Mouse (Mus musculus) limb, embryonic 11.5 days (tissue): ENCODE results near the gene AI467606. TPM values are rescaled to one million over a fixed set of nuclear protein-coding genes. Genes with fewer than 3 reads are reported as not detected.

Source experiments
- ATAC-seq: fragments of 200-750 bp; cut with Nextera tagmentation; 2 replicates; pipeline ENCODE4 v1.8.0; 2017; ENCODE audit warnings: low read depth; ENCODE audit not compliant: insufficient number of reproducible peaks, low FRiP score, low TSS enrichment
- DNase-seq: peaks from one replicate; pipeline ENCODE4 v3.0.0-alpha.2; 2015; ENCODE audit warnings: low spot score
- H3K27ac ChIP-seq: fragments of 300-500 bp; sonication (generic); replicated peaks from 2 replicates; pipeline ENCODE4 v1.5.1; 2014; ENCODE audit warnings: low read depth, mild to moderate bottlenecking, low read length
- H3K27me3 ChIP-seq: fragments of 300-500 bp; sonication (generic); 2 replicates; pipeline ENCODE4 v1.6.1; 2014; ENCODE audit warnings: mild to moderate bottlenecking, low read length, mixed read lengths; ENCODE audit not compliant: control insufficient read depth, insufficient read depth
- H3K36me3 ChIP-seq: fragments of 300-500 bp; sonication (generic); 2 replicates; pipeline ENCODE4 v1.6.1; 2014; ENCODE audit warnings: mild to moderate bottlenecking, low read length, moderate library complexity, mixed read lengths; ENCODE audit not compliant: control insufficient read depth, insufficient read depth
- H3K4me1 ChIP-seq: fragments of 300-500 bp; sonication (generic); 2 replicates; pipeline ENCODE4 v1.6.1; 2014; ENCODE audit warnings: low read length, mixed read lengths; ENCODE audit not compliant: control insufficient read depth, insufficient read depth
- H3K4me2 ChIP-seq: fragments of 300-500 bp; sonication (generic); 2 replicates; pipeline ENCODE4 v1.6.1; 2014; ENCODE audit warnings: low read depth, mild to moderate bottlenecking, moderate library complexity; ENCODE audit not compliant: severe bottlenecking
- H3K4me3 ChIP-seq: fragments of 300-500 bp; sonication (generic); 2 replicates; pipeline ENCODE4 v1.5.1; 2014; ENCODE audit warnings: low read depth, low read length
- H3K9ac ChIP-seq: fragments of 300-500 bp; sonication (generic); 2 replicates; pipeline ENCODE4 v1.6.1; 2014; ENCODE audit warnings: mild to moderate bottlenecking, low read length
- H3K9me3 ChIP-seq: fragments of 300-500 bp; sonication (generic); 2 replicates; pipeline ENCODE4 v1.6.1; 2016; ENCODE audit warnings: low read length; ENCODE audit not compliant: control insufficient read depth
- WGBS: fragments of 180-500 bp; shearing (Covaris S2); extraction: QIAGEN DNeasy Blood & Tissue Kit; methylation state at CpG from one replicate; pipeline ENCODE4 v1.1.7; 2014; 5-methylcytosine and 5-hydroxymethylcytosine counted together
- polyA plus RNA-seq: library from polyadenylated mRNA; unstranded; fragments of >200 nt; fragmentation: Nextera tagmentation; extraction: Ambion mirVana; gene quantifications from 2 replicates; pipeline ENCODE4 v1.2.1, GENCODE M21; 2014

AI467606 gene
- polyA plus RNA-seq, 1 experiment from 2014 or later = 1.7 TPM

DNA sequence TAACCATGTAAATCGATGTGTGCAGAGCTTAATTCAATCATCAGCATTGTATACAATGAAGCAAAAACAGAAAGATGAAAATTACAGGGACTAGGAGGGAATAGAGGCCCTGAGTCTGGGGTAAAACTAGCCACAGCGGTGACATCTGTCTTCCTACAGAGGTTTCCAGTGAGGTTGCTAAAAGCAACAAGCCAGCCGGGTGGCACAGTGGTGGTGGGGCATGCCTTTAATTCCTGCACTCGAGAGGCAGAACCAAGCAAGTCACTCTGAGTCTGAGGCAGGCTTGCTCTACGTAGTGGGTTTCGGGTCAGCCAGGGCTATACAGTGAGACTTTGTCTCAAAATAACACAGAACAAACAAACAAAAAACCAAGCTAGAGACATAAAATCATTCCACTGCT, 11.0 kb downstream of the AI467606 start:
- ATAC-seq = no peak
- Histone ChIP-seq H3K36me3 (no peaks in the 10 kb centered on the region), H3K9me3 (no peaks in the 10 kb centered on the region), H3K27ac (no peak overlapping the region), H3K4me3 (no peak overlapping the region), H3K27me3 (no peaks in the 10 kb centered on the region), H3K9ac (no peak overlapping the region), H3K4me2 (no peak overlapping the region), H3K4me1 (no peaks in the 10 kb centered on the region)
- DNase-seq = no peak
- WGBS = 85% methylated on average over 6 of the region's 6 CpGs

GRCm38 (mm10) chr7:127103960-127104359, 12.8 kb downstream of the AI467606 start:
- H3K9ac ChIP-seq = peak overlapping the region; percentile 67
- WGBS = 61% methylated on average over 6 of the region's 6 CpGs
- DNase-seq (no peak), ATAC-seq (no peak)
- H3K36me3 ChIP-seq = no peaks in the 10 kb centered on the region
- no peaks in the 10 kb centered on the region for H3K4me1 ChIP-seq
- no peak overlapping the region for H3K27ac ChIP-seq
- H3K9me3 ChIP-seq = no peaks in the 10 kb centered on the region
- H3K4me3 ChIP-seq = no peak overlapping the region
- H3K4me2 ChIP-seq = no peak overlapping the region
- no peaks in the 10 kb centered on the region for H3K27me3 ChIP-seq

DNA sequence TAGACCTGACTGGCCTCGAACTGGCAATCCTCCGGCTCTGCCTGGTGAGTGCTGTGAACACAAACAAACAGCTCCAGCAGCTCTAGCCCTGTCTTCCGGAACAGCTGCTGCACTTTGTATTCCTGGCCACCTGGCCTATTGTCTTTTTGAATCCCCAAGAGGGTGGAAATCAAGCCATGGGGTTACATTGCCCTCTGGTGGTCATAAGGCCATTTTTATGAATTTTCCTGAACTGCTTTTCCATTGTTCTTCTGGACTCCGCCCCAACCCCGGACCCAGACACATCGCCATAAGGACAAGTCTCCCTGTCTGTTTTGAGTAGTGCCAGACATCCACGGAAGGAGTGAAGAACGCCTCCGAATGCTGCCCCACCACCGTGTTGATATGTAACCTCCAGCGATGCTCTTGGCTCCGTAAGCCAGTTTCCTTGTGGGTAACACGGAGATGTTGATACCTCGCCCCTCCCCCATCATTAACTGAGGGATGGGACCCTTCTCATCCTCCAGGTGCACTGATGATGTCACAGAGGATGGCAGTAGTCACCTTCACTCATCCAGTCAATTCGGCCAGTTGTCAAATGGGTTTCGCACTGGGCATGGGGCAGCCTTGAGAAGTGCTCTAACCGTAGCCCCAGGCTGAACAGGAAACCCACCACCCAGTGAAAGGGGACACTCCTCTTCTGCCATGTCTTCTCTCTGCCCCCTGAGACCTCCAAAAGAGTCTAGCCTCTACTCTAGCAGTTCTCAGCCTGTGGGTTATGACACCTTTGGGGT, 13.6 kb downstream of the AI467606 start:
- peak; percentile 77 for ATAC-seq
- peak overlapping the region; percentile 47 for H3K4me2 ChIP-seq
- peak overlapping the region; percentile 27 for H3K4me3 ChIP-seq
- 17% methylated on average over 17 of the region's 17 CpGs for WGBS
- peak overlapping the region; percentile 67 for H3K9ac ChIP-seq
- no peaks in the 10 kb centered on the region for H3K36me3 ChIP-seq
- no peaks in the 10 kb centered on the region for H3K9me3 ChIP-seq
- no peaks in the 10 kb centered on the region for H3K4me1 ChIP-seq
- DNase-seq = peak; percentile 87
- no peaks in the 10 kb centered on the region for H3K27me3 ChIP-seq
- no peak overlapping the region for H3K27ac ChIP-seq

DNA sequence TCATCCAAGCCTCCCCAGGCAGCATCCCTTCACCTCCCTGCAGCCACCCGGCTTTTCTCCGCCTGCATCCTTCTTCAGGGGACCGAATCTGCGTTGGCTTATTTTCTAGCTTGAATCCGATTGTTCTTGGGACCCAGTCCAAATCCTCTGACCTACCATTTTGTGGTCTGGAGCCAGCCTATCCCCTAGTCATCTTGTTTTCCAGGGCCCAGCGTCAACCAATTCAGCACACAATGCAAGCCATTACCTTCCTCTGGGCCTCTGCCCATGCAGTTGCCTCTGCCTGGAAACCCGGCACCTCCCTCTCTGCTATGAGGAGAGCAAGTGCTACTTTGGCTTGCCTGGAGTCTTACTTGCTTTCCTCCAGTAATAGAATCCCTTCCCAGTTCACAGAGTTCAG, 14.4 kb downstream of the AI467606 start:
- ATAC-seq (no peak), DNase-seq (no peak)
- Histone ChIP-seq H3K4me2 (no peak overlapping the region), H3K27me3 (no peaks in the 10 kb centered on the region), H3K9me3 (no peaks in the 10 kb centered on the region), H3K9ac (no peak overlapping the region), H3K4me1 (no peaks in the 10 kb centered on the region), H3K27ac (no peak overlapping the region), H3K36me3 (no peaks in the 10 kb centered on the region), H3K4me3 (no peak overlapping the region)
- WGBS = 77% methylated on average over 7 of the region's 7 CpGs

DNA sequence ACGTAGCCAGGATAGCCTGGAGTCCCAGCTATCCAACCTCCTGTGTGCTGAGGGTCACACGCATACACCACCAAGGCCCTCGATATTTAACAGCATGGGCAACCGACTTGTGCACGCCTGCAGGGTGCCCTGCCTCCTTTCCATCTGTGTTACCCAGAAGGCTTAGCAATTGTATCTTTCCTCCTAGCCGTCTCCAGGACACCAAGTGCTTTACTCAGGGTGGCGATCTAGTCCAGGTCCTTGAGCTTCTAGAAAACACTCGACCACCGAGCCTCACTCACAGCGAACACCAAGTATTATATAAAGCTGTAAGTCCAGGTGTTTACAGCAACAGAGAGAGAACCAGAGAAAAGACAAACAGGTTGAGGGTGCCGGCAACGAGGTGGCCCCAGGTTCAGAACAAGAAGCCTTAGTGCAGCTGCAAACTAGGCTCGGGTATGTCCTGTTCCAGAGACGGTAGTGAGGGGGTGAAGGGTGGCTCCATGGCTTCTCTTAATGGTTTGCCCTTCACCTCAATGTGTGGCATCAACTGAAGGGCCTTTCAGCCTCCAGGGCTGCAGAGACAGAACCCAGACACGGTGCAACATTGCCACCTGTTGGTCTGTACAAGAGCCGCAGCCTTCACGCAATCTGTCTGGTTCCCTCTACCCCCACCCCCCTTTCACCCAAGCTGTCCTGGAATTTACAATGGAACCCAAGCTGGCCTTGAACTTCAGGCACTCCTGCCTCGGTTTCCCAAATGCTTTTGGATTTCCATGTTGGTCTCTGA, 19.3 kb downstream of the AI467606 start:
- H3K9me3 ChIP-seq = no peaks in the 10 kb centered on the region
- peak; percentile 86 for DNase-seq
- H3K27me3 ChIP-seq = no peaks in the 10 kb centered on the region
- no peak overlapping the region for H3K4me2 ChIP-seq
- 0 out of 2 replicates have a peak, but pooled peaks cover 3% of the 10 kb centered on the region for H3K4me1 ChIP-seq
- H3K4me3 ChIP-seq = no peak overlapping the region
- no peaks in the 10 kb centered on the region for H3K36me3 ChIP-seq
- no peak overlapping the region for H3K27ac ChIP-seq
- H3K9ac ChIP-seq = no peak overlapping the region
- WGBS = 50% methylated on average over 18 of the region's 18 CpGs
- ATAC-seq = no peak

GRCm38 (mm10) chr7:127111461-127111860, 20.3 kb downstream of the AI467606 start:
- no peaks in the 10 kb centered on the region for H3K27me3 ChIP-seq
- no peak overlapping the region for H3K4me2 ChIP-seq
- no peak overlapping the region for H3K4me3 ChIP-seq
- no peak overlapping the region for H3K9ac ChIP-seq
- peak; percentile 61 for DNase-seq
- 0 out of 2 replicates have a peak, but pooled peaks cover 3% of the 10 kb centered on the region for H3K4me1 ChIP-seq
- no peaks in the 10 kb centered on the region for H3K9me3 ChIP-seq
- no peak overlapping the region for H3K27ac ChIP-seq
- H3K36me3 ChIP-seq = no peaks in the 10 kb centered on the region
- no peak for ATAC-seq
- 53% methylated on average over 5 of the region's 6 CpGs for WGBS

DNA sequence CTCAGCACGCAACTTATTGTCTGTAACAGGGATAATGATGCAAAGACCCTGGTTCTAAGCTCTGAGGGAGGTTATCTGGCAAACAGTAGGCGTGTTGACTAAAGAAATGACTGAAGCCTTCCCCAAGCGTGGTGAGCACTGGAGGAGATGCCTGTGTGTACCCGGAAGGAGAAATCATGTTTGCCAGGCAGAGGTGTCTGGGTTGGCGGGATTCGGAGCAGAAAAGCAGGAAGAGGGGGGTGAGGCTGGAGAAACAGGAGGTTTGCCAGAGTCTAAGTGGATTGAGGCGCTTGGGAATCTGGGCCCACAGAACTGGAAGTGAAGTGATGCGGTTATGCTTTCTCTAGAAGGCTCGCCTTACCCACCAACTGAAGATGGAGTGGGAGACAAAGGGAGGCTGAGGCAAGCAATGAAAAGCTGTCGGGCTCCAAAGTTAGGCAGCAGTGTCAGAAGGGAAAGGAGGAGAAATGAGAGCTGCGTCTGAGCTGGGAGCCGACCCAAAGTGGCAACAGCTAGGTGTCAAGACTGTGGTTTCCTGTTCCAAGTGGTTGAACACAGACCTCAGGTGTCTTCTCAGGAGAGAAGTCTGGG, 21.2 kb downstream of the AI467606 start:
- Histone ChIP-seq H3K4me1 (0 out of 2 replicates have a peak, but pooled peaks cover 3% of the 10 kb centered on the region), H3K4me2 (no peak overlapping the region), H3K4me3 (no peak overlapping the region), H3K9me3 (no peaks in the 10 kb centered on the region), H3K36me3 (no peaks in the 10 kb centered on the region), H3K27me3 (no peaks in the 10 kb centered on the region), H3K27ac (no peak overlapping the region), H3K9ac (no peak overlapping the region)
- ATAC-seq (no peak), DNase-seq (no peak)
- WGBS = 80% methylated on average over 12 of the region's 12 CpGs

DNA sequence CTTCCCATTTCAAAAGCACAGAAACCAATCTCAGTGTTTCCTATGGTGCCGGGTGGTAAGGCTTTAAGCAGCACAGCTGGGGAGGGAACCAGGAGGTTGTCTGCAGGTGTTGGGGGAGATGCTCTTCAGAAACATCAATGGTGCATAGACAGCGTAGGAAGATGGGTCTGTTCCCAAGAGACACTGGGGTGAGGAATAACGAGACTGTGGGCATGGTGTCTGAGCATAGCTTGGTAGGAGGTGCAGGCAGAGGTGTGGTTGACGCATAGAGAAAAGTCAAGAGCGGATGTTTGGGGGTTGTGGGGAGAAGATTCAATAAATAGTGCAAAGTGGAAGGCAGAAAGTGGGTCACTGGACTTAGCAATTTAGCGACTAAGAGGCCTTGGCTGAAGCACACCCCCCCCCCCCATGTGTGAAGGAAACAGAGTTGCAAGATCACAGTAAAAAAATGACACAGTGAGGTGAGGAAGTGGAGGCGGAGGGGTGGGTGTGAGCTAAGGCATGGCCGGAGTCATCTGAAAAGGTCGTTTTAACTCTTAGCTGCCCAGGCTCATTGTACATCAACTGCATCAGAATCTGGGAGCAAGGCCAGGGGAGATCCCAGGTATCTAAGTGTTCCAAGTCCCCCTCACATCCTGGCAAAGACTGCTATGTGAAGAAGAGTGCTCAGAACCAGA, 21.9 kb downstream of the AI467606 start:
- Histone ChIP-seq H3K9ac (no peak overlapping the region), H3K9me3 (no peaks in the 10 kb centered on the region)
- ATAC-seq = no peak

More for the DNA sequence above, 21.9 kb downstream of the AI467606 start:
- Histone ChIP-seq H3K27me3 (no peaks in the 10 kb centered on the region), H3K4me1 (0 out of 2 replicates have a peak, but pooled peaks cover 5% of the 10 kb centered on the region), H3K4me3 (no peak overlapping the region), H3K27ac (no peak overlapping the region), H3K4me2 (no peak overlapping the region), H3K36me3 (no peaks in the 10 kb centered on the region)
- DNase-seq = no peak
- 36% methylated on average over 9 of the region's 9 CpGs for WGBS
